In genomic region chr12:57684967-57685423, GRCm38 (mm10) we compare ENCODE assay signal across 10 mouse cellular contexts.
A peak's percentile ranks its signal among the peaks of the same experiment; 100 is the strongest.
DNase-seq lines count a peak whose midpoint lies in the region; ATAC-seq and TF ChIP-seq lines count a peak whose summit lies in the region.
"Had no signal": no experiment of that assay in that cellular context is flagged by ENCODE, and none has a peak within 500 bp of the region (broad histone marks: within the 10 kb centered on the region; RNA-seq: fewer than 3 reads in every experiment).

No protein-coding gene starts in this region.

- H3K27me3 ChIP-seq in forebrain, embryonic 10.5 days (ENCODE audit: poor library complexity, severe bottlenecking) = no peaks in the 10 kb centered on the region
- H3K27me3 ChIP-seq in forebrain, embryonic 15.5 days = no peaks in the 10 kb centered on the region
- H3K27me3 ChIP-seq in kidney, adult 2 months (replicated peaks; ENCODE audit: control insufficient read depth, insufficient read depth, low read length) = no peaks in the 10 kb centered on the region
- H3K27me3 ChIP-seq in intestine, embryonic 15.5 days (replicated peaks) = no peaks in the 10 kb centered on the region

- H3K36me3 ChIP-seq in forebrain, embryonic 10.5 days (replicated peaks) = no peaks in the 10 kb centered on the region
- H3K36me3 ChIP-seq in forebrain, embryonic 15.5 days = no peaks in the 10 kb centered on the region
- H3K36me3 ChIP-seq in kidney, adult 2 months (ENCODE audit: control insufficient read depth, insufficient read depth, low read length) = no peaks in the 10 kb centered on the region
- no peaks in the 10 kb centered on the region for H3K36me3 ChIP-seq in intestine, embryonic 15.5 days

- no peak for TF ChIP-seq CTCF in kidney, adult 2 months (conservative IDR thresholded peaks at IDR 0.05; ENCODE audit: insufficient read depth, insufficient read length, low read depth, low read length)

- no peak for ATAC-seq in forebrain, embryonic 15.5 days (replicated peaks)
- peak; percentile 96 for ATAC-seq in intestine, embryonic 15.5 days

- no peak overlapping the region for H3K4me2 ChIP-seq in forebrain, embryonic 15.5 days (replicated peaks)
- peak overlapping the region; percentile 38 for H3K4me2 ChIP-seq in intestine, embryonic 15.5 days (replicated peaks)

- WGBS in forebrain, embryonic 10.5 days = 38% methylated on average over 9 of the region's 9 CpGs
- 43% methylated on average over 9 of the region's 9 CpGs for WGBS in forebrain, embryonic 15.5 days
- 43% methylated on average over 9 of the region's 9 CpGs for WGBS in kidney, adult 2 months
- WGBS in intestine, embryonic 15.5 days = 31% methylated on average over 9 of the region's 9 CpGs

- TF ChIP-seq POLR2A in kidney, adult 2 months (IDR thresholded peaks at IDR 0.05; ENCODE audit: low read depth, low read length) = no peak

- DNase-seq in forebrain, embryonic 10.5 days (ENCODE audit: extremely low spot score, low spot score) = no peak
- peak; percentile 2 to 8 for DNase-seq in kidney, postnatal 4 days
- no peak for DNase-seq in kidney, adult 2 months
- DNase-seq in R1 (ENCODE audit: low read depth, low spot score) = peak; percentile 31
- no peak for DNase-seq in yolk sac, embryonic 10.5 days (ENCODE audit: low spot score)
- no peak for DNase-seq in gastrocnemius, postnatal 36 days
- DNase-seq: gastrocnemius, postnatal 10 days; kidney, postnatal 14 days had no signal

- H3K9ac ChIP-seq in forebrain, embryonic 15.5 days (replicated peaks) = no peak overlapping the region
- H3K9ac ChIP-seq in intestine, embryonic 15.5 days = no peak overlapping the region

- H3K4me3 ChIP-seq in forebrain, embryonic 10.5 days = no peak overlapping the region
- no peak overlapping the region for H3K4me3 ChIP-seq in forebrain, embryonic 15.5 days
- no peak overlapping the region for H3K4me3 ChIP-seq in kidney, adult 2 months (ENCODE audit: insufficient read depth, low read depth, low read length)
- H3K4me3 ChIP-seq in intestine, embryonic 15.5 days (replicated peaks) = 0 out of 2 replicates have a peak overlapping the region, but pooled peaks have one; percentile 10

- peak overlapping the region; percentile 42; the same call in 1 of the 2 replicates for H3K27ac ChIP-seq in forebrain, embryonic 10.5 days
- no peak overlapping the region for H3K27ac ChIP-seq in forebrain, embryonic 15.5 days (replicated peaks)
- no peak overlapping the region for H3K27ac ChIP-seq in kidney, adult 2 months (ENCODE audit: insufficient read depth, low read depth, low read length)
- H3K27ac ChIP-seq in intestine, embryonic 15.5 days = no peak overlapping the region

- H3K4me1 ChIP-seq in forebrain, embryonic 10.5 days = peaks cover 7% of the 10 kb centered on the region
- no peaks in the 10 kb centered on the region for H3K4me1 ChIP-seq in forebrain, embryonic 15.5 days
- H3K4me1 ChIP-seq in kidney, adult 2 months (ENCODE audit: control insufficient read depth, insufficient read depth, low read length) = no peaks in the 10 kb centered on the region
- H3K4me1 ChIP-seq in intestine, embryonic 15.5 days (replicated peaks) = peaks cover 7% of the 10 kb centered on the region; the same call in 1 of the 2 replicates

- intact Hi-C loops in gastrocnemius, postnatal 36 days (cut with DNase I) = no loop called here

- H3K9me3 ChIP-seq in forebrain, embryonic 10.5 days = no peaks in the 10 kb centered on the region
- H3K9me3 ChIP-seq in forebrain, embryonic 15.5 days = no peaks in the 10 kb centered on the region; the same call in 1 of the 2 replicates
- H3K9me3 ChIP-seq in intestine, embryonic 15.5 days = no peaks in the 10 kb centered on the region

Comparison
In these comparisons a context has a peak if more than half of its experiments do, and no peak if none do; other contexts are left out.
1. DNase-seq: peak in kidney, postnatal 4 days (2 of 2) and R1 (single experiment); none in forebrain, embryonic 10.5 days (single experiment), kidney, adult 2 months (single experiment), yolk sac, embryonic 10.5 days (single experiment) and gastrocnemius, postnatal 36 days (0 of 2).